Mouse (Mus musculus): ENCODE results near the gene Ank.

DNA sequence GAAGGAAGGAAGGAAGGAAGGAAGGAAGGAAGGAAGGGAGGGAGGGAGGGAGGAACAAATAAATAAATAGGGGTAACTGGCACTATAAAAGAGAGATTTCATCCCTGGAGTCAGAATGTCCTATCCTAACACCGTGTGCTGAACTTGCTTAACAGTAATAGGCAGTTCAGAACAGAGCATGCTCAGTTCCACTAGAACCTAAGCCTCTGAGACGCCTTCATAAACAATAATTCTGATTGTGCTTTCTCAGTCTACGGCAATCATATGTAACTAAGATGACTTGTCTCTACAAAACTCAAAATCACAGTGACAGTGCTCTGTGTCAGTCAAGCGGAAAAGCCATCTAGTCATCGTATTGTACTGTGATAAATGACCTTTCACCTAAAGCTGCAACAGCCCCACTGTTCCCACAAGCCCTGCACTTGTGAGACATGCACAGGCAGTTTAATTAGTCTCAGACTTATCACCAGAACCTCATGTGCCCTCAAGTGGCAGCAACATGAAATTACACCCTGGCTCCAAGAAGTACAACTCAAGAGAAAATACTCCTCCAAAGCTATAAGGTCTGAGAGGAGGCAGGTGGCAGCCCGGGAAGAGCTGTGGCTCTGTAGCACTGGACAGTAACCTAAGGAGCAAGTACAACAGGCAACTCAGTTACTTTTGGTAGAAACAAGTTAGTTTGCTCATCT is 146.2 kb downstream of the Ank start:
- TF ChIP-seq CTCF (IDR thresholded peaks at IDR 0.05) = no peak; the same call in 1 of the 2 replicates
- TF ChIP-seq POLR2A (IDR thresholded peaks at IDR 0.05; ENCODE audit: insufficient read depth, low read depth, low read length) = no peak
